Mouse (Mus musculus) neutrophil, adult 5-6 weeks (primary cell): Measurements from ENCODE around the gene Epor. TPM values are rescaled to one million over a fixed set of nuclear protein-coding genes. Genes with fewer than 3 reads are reported as not detected.

Source experiments
- ATAC-seq: fragments of 151-379, 151-347 bp; 2 replicates; pipeline ENCODE4 v1.8.0; 2017; ENCODE audit warnings: mild to moderate bottlenecking, moderate TSS enrichment; ENCODE audit not compliant: insufficient number of reproducible peaks, poor library complexity, low FRiP score, severe bottlenecking; ENCODE audit errors: extremely low read depth
- total RNA-seq: library from RNA; stranded (forward); fragments of 200-1000 nt; gene quantifications from 2 replicates; pipeline ENCODE4 v1.2.3, GENCODE M21; 2017

The Epor gene
- total RNA-seq, 1 experiment from 2014 or later, result not detected

DNA sequence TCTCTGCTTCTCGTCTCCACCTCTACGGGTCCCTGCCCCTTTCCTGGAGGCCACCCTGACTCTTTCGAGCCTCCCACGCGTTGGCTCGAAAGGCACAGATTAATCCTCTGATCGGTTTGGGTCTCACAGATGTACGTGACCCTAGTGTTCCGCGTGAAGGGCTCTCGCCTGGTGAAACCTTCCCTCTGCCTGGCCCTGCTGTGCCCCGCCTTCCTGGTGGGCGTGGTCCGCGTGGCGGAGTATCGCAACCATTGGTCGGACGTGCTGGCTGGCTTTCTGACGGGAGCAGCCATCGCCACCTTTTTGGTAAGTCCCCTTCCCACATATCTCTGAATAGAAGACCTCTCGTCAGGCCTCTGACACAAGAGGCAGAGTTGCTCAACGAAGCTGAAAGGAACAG is 19.0 kb downstream of the Epor start:
- no peak for ATAC-seq

DNA sequence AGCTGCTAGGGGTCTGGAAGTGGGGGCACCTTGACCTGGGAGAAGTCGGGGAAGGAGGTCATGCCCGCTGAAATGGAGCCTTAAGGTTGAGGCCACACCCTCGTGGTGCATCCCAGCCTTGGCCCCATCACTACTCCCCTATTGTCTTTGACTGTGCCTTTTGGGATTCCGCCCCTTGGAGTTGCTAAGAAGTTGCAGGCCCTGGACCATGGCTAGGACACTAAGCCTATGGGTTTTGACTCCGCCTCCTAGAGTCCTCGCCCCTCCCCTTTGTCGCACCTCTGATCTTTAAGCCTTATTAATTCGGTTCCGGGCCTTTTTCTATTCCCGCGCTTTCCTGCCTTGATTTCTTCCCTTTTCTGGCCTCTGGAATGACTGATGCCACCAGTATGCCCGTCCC is 19.7 kb downstream of the Epor start:
- ATAC-seq, result no peak

DNA sequence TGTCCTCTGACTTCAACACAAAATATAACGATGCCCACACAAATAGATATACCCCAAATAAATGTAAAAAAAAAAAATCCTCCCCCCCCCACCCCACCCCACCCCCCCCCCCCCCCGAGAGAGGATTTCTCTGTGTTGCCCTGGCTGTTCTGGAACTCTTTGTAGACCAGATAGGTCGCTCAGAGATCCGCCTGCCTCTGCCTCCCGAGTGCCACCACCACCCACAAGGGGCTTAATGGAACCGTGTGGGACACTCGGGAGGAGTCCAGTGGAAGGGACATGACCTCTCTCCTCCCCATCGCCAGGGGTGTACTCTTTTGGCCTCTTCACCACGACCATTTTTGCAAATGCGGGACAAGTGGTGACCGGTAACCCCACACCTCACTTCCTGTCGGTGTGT is 20.3 kb downstream of the Epor start:
- no peak for ATAC-seq

DNA sequence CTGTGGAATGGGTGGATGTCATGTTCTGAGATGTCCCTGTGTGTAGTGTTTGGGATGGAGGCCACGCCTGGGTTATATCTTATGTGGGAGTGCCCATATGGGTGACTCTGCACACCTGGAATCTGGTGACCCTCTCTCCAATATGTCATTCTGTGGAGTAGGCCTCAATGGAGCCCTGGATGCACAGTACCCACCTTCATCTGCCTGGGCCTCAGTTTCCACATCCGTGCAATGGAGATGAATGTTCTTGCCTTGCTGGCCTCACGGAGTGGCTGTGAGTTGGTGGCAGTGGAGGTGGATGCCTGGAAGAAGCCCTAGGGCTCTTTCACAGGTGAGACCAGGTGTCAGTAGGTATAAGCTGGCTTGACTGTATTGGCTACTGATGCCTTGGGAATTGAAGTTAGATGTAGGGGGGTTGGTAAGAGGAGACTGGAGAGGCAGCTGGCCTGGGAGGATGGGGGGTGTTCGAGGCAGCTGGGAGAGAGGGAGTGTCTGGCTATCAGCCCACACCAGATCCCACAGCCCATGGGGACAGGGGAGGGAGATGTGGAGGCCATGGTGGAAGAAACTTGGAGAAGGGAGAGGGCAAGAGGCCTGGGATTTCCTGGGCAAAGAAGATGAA is 25.0 kb downstream of the Epor start:
- ATAC-seq, result no peak

DNA sequence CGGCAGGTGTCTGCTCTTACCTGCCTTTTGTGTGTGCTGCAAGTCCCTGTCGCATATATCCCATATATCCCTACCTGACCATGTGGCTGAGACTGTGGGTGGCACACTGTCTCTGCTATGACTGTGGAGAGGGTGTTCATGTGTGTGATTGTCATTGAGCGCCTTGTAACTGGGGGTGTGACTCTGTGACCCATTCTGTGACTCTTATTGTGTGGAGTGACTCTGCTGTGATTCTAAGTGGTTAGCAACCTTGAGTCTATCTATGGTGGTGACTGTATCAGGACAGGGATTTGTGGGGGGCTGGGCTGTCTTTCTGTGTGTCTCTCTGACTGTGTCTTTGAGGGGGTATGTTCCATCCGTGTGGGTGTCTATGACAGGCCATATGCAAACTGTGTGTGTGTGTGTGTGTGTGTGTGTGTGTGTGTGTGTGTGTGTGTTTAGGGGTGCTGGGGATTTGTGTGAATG is 25.6 kb downstream of the Epor start:
- ATAC-seq, result no peak

DNA sequence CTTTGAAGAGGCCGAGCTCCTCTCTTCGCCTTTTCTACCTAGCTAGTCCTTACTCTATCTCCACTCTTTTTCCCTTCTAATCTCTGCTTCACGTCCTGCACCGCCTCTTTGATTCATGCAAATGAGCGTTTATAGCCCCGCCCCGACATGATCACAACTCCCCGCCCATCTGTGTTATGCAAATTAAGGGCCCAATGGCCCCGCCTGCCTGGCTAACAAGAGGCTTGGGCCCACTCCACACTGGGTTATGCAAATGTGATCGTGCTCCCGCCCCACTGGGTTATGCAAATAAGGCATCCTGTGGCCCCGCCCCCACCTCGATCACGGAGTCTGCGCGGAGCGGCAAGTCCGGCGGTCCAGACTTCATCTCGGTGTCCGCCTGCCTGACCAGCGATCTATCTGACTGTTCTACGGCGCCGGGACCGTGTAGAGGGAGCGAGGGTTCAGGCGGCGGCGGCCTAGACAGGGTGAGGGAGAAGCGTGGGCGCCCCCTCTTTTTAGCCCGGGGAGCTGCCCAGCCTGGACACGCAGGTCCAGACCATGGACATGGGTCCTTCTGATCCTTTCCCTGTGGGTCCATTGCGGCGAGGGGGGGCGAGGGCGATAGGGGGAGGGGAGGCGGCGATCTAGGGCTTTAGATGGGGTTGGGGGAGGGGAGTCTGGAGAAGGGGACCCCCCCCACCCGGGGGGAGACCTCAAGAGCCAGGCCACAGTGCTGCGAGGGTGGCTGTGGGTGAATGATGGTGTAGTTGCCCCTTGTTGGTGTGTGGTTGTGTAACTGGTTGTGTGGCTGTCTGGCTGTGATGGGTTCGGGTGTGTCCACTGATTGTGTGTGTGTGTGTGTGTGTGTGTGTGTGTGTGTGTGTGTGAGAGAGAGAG is 26.4 kb downstream of the Epor start, which contains the start of gene Plppr2:
Gene Plppr2 (plus strand): TSS at position 342 of the 879 bp plus-strand sequence.
- ATAC-seq, result peak; percentile 67

DNA sequence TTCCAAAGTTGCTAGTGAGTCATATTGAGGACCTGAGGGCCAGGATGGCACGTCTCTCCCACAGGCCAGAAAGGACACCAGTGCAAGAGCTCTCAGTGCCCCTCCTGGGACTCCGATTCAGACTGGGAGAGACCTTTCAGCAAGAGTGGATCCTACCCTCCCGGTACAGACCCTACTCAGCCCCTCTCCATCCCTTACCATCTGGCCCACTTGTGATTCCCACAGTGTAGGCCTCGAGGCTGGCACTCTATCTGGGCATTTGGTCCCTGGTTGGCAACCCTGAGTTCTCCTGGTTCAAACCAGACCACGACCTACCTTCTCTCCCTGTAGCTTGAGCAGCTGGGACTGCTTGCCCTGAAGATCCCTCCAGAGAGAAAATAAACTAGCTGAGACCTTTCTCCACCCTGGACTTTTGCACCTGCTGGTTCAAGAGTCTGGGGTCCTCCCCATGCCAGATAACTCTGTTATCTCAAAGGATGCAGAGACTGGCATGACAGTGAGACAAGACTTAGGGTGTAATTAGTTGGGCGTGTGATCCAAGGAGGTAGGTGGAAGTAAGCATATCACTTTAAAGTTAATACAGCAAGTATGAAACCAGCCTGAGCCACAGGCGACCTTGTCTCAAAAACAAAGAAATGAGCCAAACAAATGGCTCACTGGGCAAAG is 27.7 kb downstream of the Epor start:
- no peak for ATAC-seq

DNA sequence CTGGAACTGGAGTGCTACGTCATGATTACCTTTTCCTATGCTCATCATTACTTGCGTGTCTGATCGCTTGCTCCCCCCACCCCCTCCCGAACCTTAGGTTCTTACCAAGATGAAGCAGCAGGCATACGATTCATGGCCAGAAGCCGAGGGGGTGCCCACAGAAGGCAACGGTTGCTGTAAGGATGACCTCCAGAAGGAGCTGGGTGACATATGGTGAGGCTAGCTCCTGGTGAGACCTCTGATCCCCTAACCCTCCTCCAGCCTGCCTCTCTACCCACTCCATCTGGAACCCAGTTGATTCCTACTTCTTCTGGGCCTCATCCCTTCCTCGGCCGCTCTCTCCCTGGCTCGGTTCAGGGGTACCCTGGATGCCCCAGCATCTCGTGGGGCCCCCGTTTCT is 29.3 kb downstream of the Epor start:
- no peak for ATAC-seq

DNA sequence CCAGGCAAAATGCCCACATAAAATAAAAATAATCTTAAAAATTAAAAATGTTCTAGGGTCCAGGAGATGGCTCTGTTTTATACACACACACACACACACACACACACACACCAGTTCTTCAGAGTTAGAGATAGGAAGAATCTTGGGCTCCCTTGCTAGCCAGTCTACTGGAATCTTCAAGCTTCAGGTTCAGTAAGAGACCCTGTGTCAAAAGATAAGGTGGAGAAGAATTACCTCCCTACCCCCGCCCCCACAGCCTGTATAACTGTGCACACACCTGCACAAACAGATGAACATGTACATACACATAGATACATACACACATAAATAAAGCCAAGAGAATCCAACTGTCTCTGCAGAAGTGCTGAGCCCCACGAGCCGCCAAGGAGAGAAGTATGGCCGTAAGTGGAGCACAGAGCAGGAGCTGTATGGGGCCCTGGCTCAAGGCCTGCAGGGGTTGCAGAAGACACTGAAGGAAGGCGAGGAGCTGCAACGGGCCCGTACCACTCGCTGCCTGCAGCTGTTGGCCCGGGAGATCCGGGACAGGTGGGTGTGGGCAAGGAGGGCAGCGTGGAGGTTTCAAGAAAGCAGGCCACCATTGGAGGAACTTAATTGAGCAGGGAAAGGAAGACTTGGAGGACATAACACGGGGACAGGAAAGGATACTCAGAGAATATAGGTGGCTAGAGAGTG is 30.7 kb downstream of the Epor start:
- ATAC-seq, result no peak

DNA sequence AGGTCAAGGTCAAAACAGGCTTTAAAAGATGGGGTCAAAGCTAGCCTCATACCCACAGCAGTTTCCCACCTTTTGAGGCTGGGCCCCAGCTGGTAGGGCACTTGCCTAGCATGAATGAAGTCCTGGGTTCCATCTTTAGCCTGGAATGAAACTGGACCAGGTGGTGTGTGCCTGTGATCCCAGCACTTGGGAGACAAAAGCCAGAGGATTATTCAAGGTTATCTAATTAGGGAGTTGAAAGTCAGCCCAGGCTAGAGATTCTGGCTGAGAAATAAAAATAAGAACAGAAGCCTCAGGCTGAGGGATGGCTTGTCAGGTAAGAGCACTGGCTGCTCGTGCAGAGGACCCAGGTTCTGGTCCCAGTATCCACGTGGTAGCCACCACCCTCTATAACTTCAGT is 31.3 kb downstream of the Epor start:
- no peak for ATAC-seq

DNA sequence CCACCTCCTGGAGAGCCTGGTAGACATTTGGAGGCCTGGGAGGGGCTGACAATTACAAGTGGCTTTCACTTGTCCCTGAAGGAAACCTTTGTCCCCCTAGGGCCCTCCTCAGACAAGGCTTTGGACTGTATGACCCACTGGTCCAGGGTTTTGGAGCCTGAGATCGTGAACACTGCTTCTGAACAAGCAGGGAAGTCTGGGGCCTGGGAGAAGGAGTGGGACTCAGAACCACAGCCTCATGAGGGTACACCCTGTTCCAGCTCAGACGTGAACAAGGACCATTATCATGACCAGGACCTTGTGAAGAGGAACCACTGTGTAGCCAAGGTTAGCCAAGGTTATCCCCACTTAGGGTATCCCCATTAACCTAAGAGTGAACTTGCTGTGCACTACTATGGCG is 34.1 kb downstream of the Epor start:
- no peak for ATAC-seq

DNA sequence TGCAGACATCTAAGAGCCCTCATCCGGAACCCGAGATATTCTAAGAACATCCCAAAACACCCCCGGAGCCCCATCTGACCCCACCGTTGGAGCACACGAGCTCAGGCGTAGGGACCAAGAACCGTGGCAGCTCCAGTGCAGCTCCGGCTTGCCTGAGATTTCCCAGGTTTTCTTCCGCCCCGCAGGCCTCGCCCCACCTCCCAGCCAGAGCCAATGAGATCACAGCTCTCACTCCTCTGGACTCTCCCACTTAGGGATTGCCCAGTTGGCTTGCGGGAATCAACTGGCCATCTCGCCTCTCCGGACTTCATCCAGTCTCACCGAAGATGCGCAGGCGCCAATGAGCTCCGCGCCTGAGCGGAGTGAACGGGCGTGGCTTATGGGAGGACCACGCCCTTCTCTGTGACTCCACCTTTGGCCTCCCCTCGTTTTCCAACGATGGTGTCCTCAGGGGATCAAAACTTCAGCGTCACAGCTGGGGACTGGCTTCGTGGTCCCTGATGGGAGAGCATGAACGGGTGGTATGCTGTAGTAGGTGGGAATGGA is 36.0 kb downstream of the Epor start, which contains the start of the genes Ccdc159 and Tmem205:
Gene Ccdc159 (plus strand): TSS at position 264 of the 546 bp plus-strand sequence.
Gene Tmem205 (minus strand): TSS at position 349 of the 546 bp plus-strand sequence.
- ATAC-seq, result peak; percentile 21; the same call in 1 of the 2 replicates

DNA sequence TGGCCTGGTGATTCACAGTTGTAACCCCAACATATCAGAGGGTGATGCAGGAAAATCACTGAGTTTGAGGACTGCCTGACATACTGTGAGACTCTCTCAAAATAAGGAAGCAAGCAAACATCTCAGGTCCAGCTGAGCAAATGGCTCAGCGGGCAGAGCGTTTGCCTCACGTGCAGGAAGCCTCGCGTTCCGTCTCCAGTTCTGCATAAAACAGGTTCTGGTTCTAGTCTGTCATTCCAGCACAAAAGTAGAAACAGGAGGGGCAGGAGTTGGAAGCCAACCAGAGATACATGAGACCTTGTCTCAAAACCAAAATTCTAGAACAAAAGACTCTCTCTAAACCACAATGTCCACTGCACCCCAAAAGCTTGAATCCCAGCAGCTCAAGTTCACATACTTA is 36.5 kb downstream of the Epor start:
- no peak for ATAC-seq

DNA sequence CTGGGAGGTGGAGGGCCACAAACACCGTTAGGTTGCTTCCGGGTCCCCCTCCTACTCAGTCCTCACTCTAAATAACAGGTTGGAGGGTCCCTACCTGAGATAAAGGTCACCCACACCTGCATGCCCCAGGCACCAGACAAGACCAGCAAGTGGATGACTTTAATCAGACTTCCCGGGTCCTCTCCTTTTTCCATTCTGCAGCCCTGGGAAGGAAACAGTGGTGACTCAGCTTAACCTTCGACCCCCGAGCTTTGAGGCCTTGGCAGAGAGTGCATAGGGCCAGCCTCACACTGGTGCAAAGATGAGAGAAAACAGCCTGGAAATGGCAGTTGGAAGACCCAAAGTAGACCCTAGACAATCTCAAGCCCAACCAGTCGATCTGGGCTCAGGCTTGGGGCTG is 37.2 kb downstream of the Epor start:
- no peak for ATAC-seq

DNA sequence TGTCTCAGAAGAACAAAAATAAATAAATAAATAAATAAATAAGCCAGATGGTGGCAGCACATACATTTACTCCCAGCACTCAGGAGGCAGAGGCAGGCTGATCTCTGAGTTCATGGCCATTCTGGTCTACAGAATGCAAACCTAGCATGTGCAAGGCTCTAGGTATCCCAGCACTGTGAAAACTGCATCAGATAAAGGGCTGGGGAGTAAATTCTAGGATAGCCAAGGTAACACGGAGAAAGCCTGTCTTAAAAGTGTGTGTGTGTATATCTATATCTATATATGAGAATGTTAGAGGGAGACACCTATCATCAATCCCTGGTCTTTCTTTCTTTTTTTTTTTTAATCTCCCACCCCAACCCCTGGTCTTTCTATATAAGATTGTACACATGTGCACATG is 37.8 kb downstream of the Epor start:
- no peak for ATAC-seq

DNA sequence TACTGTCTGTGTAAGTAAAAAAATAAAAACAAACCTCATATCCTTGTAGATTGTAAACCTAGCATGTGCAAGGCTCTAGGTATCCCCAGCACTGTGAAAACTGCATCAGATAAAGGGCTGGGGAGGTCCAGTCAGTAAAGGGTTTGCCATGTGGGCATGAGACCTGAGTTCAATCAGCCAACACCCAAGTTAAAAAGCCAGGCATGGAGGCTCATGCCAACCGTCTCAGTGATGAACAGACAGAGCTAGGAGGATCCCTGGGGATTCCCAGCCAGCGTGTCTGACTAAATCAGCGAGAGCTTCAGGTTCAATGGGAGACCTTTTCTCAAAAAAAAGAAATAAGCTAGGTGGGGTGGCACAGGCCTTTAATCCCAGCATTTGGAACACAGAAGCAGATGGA is 38.3 kb downstream of the Epor start:
- ATAC-seq, result no peak

DNA sequence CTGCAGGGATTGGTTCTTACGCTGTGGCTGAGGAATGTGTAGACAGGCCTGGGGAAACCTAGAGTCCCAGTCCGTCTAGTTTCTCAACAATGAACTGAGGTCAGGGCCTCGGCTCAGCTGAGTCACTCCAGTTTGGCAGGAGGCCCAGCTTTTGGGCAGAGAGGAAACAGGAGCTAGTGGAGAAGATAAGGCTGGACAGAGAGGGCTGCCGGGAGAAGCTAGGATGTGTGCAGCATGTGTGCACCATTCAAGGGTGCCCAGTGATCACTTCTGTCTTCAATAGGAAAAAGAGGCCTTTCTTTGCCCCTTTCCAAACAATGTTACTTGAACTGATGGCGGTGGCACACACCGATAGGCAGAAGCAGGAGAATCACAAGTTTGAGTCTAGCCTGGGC is 39.2 kb downstream of the Epor start:
- ATAC-seq, result peak; percentile 64

DNA sequence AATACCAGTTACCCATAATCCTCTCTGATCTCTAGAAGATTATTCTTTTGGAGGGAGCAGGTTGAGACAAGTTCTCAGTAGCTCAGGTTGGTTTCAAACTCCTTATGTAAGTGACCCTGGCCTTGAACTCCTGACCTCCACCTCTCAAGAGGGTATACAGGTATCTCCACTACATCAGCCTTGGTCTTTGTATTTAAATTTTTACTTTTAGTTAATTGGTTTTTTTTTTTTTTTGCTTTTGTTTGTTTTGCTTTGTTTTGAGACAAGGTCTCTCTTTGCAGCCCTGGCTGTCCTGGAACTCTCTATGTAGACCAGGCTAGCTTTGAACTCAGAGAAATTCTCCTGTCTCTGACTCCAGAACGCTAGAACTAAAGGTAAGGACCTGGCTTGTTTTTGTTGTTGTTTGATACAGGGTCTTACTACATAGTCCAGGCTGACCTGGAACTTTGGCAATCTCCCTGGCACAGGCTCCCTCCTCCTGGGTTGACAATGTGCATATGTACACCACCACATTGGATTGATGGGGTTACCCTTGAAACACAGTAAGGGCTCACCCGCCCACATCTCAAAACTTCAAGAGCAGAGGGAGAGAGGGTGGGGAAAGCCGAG is 39.7 kb downstream of the Epor start:
- ATAC-seq, result no peak
